In the genomic region with DNA sequence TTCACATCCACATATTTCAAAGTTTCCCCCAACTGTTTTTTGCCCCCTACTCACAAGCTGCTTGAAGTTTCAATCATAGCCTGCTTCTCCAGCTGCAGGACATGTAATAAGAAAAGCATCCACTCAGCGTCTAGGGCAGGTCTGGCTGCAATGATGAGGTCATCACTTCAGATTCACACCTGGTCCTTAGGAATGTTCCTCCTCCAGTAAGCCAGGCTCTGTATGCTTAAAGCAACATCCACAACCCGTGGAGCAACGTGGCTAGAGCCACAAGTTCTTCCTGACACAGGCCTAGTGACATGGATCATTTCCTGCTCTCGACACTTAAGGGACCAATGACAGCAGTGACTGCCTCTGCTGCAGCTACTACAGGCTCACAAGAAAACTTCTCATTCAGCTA, we compare ENCODE assay signal across 24 mouse cellular contexts. TPM values are rescaled to one million over a fixed set of nuclear protein-coding genes. Genes with fewer than 3 reads are reported as not detected.
DNase-seq lines count a peak whose midpoint lies in the region; ATAC-seq and TF ChIP-seq lines count a peak whose summit lies in the region.
"Had no signal": no experiment of that assay in that cellular context is flagged by ENCODE, and none has a peak within 500 bp of the region (broad histone marks: within the 10 kb centered on the region; RNA-seq: fewer than 3 reads in every experiment).

No protein-coding gene starts in this region.

- H3K4me1 ChIP-seq in kidney, postnatal 0 days (replicated peaks; ENCODE audit: insufficient read depth, low read length) = no peaks in the 10 kb centered on the region
- no peaks in the 10 kb centered on the region for H3K4me1 ChIP-seq in kidney, adult 2 months (ENCODE audit: control insufficient read depth, insufficient read depth, low read length)
- H3K4me1 ChIP-seq in embryonic facial prominence, embryonic 14.5 days (ENCODE audit: control insufficient read depth, insufficient read depth, low read length) = no peaks in the 10 kb centered on the region
- no peaks in the 10 kb centered on the region for H3K4me1 ChIP-seq in lung, embryonic 14.5 days (ENCODE audit: insufficient read depth)
- no peaks in the 10 kb centered on the region for H3K4me1 ChIP-seq in stomach, postnatal 0 days (replicated peaks; ENCODE audit: control insufficient read depth, insufficient read depth)
- no peaks in the 10 kb centered on the region for H3K4me1 ChIP-seq in liver, postnatal 0 days (ENCODE audit: insufficient read depth)
- H3K4me1 ChIP-seq: embryonic facial prominence, embryonic 15.5 days; hindbrain, embryonic 10.5 days had no signal

- H3K4me2 ChIP-seq in kidney, postnatal 0 days (ENCODE audit: low read length) = no peak overlapping the region
- H3K4me2 ChIP-seq in embryonic facial prominence, embryonic 14.5 days (ENCODE audit: low read depth, low read length) = no peak overlapping the region
- no peak overlapping the region for H3K4me2 ChIP-seq in lung, embryonic 14.5 days
- no peak overlapping the region for H3K4me2 ChIP-seq in stomach, postnatal 0 days (replicated peaks; ENCODE audit: low read depth)
- H3K4me2 ChIP-seq in liver, postnatal 0 days (ENCODE audit: low read depth, low read length) = no peak overlapping the region
- H3K4me2 ChIP-seq: embryonic facial prominence, embryonic 15.5 days had no signal

- no peaks in the 10 kb centered on the region for H3K27me3 ChIP-seq in kidney, postnatal 0 days (ENCODE audit: insufficient read depth, low read length)
- H3K27me3 ChIP-seq in kidney, adult 2 months (replicated peaks; ENCODE audit: control insufficient read depth, insufficient read depth, low read length) = no peaks in the 10 kb centered on the region
- H3K27me3 ChIP-seq in embryonic facial prominence, embryonic 14.5 days (replicated peaks; ENCODE audit: control insufficient read depth, insufficient read depth, low read length) = no peaks in the 10 kb centered on the region
- no peaks in the 10 kb centered on the region for H3K27me3 ChIP-seq in lung, embryonic 14.5 days (ENCODE audit: insufficient read depth, low read length)
- H3K27me3 ChIP-seq in stomach, postnatal 0 days (ENCODE audit: control insufficient read depth, insufficient read depth, low read length) = no peaks in the 10 kb centered on the region
- no peaks in the 10 kb centered on the region for H3K27me3 ChIP-seq in liver, postnatal 0 days (ENCODE audit: insufficient read depth, low read length)
- H3K27me3 ChIP-seq: embryonic facial prominence, embryonic 15.5 days had no signal

- no peak overlapping the region for H3K4me3 ChIP-seq in kidney, postnatal 0 days (replicated peaks; ENCODE audit: low read depth, low read length)
- H3K4me3 ChIP-seq in kidney, adult 2 months (ENCODE audit: insufficient read depth, low read depth, low read length) = no peak overlapping the region
- H3K4me3 ChIP-seq in embryonic facial prominence, embryonic 14.5 days (ENCODE audit: low read depth, low read length) = no peak overlapping the region
- no peak overlapping the region for H3K4me3 ChIP-seq in lung, embryonic 14.5 days (ENCODE audit: low read depth, low read length)
- no peak overlapping the region for H3K4me3 ChIP-seq in stomach, postnatal 0 days (ENCODE audit: low read depth, low read length)
- H3K4me3 ChIP-seq in liver, postnatal 0 days (ENCODE audit: low read depth, low read length) = no peak overlapping the region
- H3K4me3 ChIP-seq: embryonic facial prominence, embryonic 15.5 days; gastrocnemius, adult 2 months; hindbrain, embryonic 10.5 days; left cerebral cortex, adult 2 months had no signal

- H3K9ac ChIP-seq in kidney, postnatal 0 days (ENCODE audit: low read depth, low read length) = no peak overlapping the region
- H3K9ac ChIP-seq in embryonic facial prominence, embryonic 14.5 days (ENCODE audit: low read depth, low read length) = no peak overlapping the region
- no peak overlapping the region for H3K9ac ChIP-seq in lung, embryonic 14.5 days
- no peak overlapping the region for H3K9ac ChIP-seq in stomach, postnatal 0 days (ENCODE audit: low read length)
- H3K9ac ChIP-seq in liver, postnatal 0 days (replicated peaks) = no peak overlapping the region
- H3K9ac ChIP-seq: embryonic facial prominence, embryonic 15.5 days; liver, embryonic 14.5 days had no signal

- 33% methylated on average over 4 of the region's 4 CpGs for WGBS in kidney, postnatal 0 days
- 32% methylated on average over 4 of the region's 4 CpGs for WGBS in kidney, adult 2 months
- WGBS in embryonic facial prominence, embryonic 14.5 days = 42% methylated on average over 4 of the region's 4 CpGs
- 32% methylated on average over 4 of the region's 4 CpGs for WGBS in lung, embryonic 14.5 days
- 28% methylated on average over 4 of the region's 4 CpGs for WGBS in stomach, postnatal 0 days
- 45% methylated on average over 4 of the region's 4 CpGs for WGBS in liver, postnatal 0 days (ENCODE audit: insufficient replicate concordance)

- peak; percentile 10 for DNase-seq in kidney, postnatal 0 days (ENCODE audit: low spot score)
- no peak for DNase-seq in kidney, adult 2 months
- DNase-seq in embryonic facial prominence, embryonic 14.5 days (ENCODE audit: low spot score) = peak; percentile 27
- peak; percentile 50 for DNase-seq in lung, embryonic 14.5 days
- DNase-seq in stomach, postnatal 0 days (ENCODE audit: low spot score) = no peak
- DNase-seq in left cerebral cortex, adult 18-20 months (ENCODE audit: low spot score in 2 of 2) = no peak
- DNase-seq in liver, postnatal 0 days = no peak
- DNase-seq: adrenal gland, postnatal 14 days; cerebellum, adult 9-11 months; gastrocnemius, adult 2 months; kidney, adult 18-20 months; kidney, postnatal 14 days; right cerebral cortex, postnatal 14 days; spleen, adult 18-20 months; thymus, adult 18-20 months had no signal

- no peaks in the 10 kb centered on the region for H3K36me3 ChIP-seq in kidney, postnatal 0 days (ENCODE audit: insufficient read depth, low read length)
- no peaks in the 10 kb centered on the region for H3K36me3 ChIP-seq in kidney, adult 2 months (ENCODE audit: control insufficient read depth, insufficient read depth, low read length)
- no peaks in the 10 kb centered on the region for H3K36me3 ChIP-seq in embryonic facial prominence, embryonic 14.5 days (ENCODE audit: control insufficient read depth, insufficient read depth, low read length)
- H3K36me3 ChIP-seq in lung, embryonic 14.5 days (ENCODE audit: insufficient read depth) = no peaks in the 10 kb centered on the region
- no peaks in the 10 kb centered on the region for H3K36me3 ChIP-seq in stomach, postnatal 0 days (ENCODE audit: control insufficient read depth, insufficient read depth, low read length)
- no peaks in the 10 kb centered on the region for H3K36me3 ChIP-seq in liver, postnatal 0 days (replicated peaks; ENCODE audit: insufficient read depth, low read length)
- H3K36me3 ChIP-seq: embryonic facial prominence, embryonic 15.5 days had no signal

- TF ChIP-seq POLR2A in kidney, adult 2 months (IDR thresholded peaks at IDR 0.05; ENCODE audit: low read depth, low read length) = no peak

- H3K27ac ChIP-seq in kidney, postnatal 0 days = no peak overlapping the region
- no peak overlapping the region for H3K27ac ChIP-seq in kidney, adult 2 months (ENCODE audit: insufficient read depth, low read depth, low read length)
- H3K27ac ChIP-seq in embryonic facial prominence, embryonic 14.5 days (replicated peaks; ENCODE audit: low read depth, low read length) = no peak overlapping the region
- no peak overlapping the region for H3K27ac ChIP-seq in lung, embryonic 14.5 days (ENCODE audit: low read depth)
- no peak overlapping the region for H3K27ac ChIP-seq in stomach, postnatal 0 days (replicated peaks)
- no peak overlapping the region for H3K27ac ChIP-seq in liver, postnatal 0 days (ENCODE audit: low read depth)
- H3K27ac ChIP-seq: embryonic facial prominence, embryonic 15.5 days; gastrocnemius, adult 2 months; hindbrain, embryonic 10.5 days; hindbrain, postnatal 0 days; left cerebral cortex, adult 2 months; liver, embryonic 14.5 days had no signal

- no peaks in the 10 kb centered on the region for H3K9me3 ChIP-seq in kidney, postnatal 0 days (replicated peaks; ENCODE audit: low read length)
- H3K9me3 ChIP-seq in embryonic facial prominence, embryonic 14.5 days (ENCODE audit: control insufficient read depth, low read length) = no peaks in the 10 kb centered on the region
- H3K9me3 ChIP-seq in lung, embryonic 14.5 days (ENCODE audit: low read depth, low read length) = no peaks in the 10 kb centered on the region
- no peaks in the 10 kb centered on the region for H3K9me3 ChIP-seq in stomach, postnatal 0 days (ENCODE audit: control insufficient read depth, low read length)
- no peaks in the 10 kb centered on the region for H3K9me3 ChIP-seq in liver, postnatal 0 days (ENCODE audit: low read length)
- H3K9me3 ChIP-seq: embryonic facial prominence, embryonic 15.5 days; hindbrain, embryonic 10.5 days had no signal

- TF ChIP-seq EP300 in stomach, postnatal 0 days (optimal IDR thresholded peaks at IDR 0.05) = no peak
- no peak for TF ChIP-seq EP300 in liver, postnatal 0 days (IDR thresholded peaks at IDR 0.05; ENCODE audit: low read depth)

- ATAC-seq in kidney, postnatal 0 days (replicated peaks; ENCODE audit: low FRiP score, low read depth) = 0 out of 2 replicates have a peak, but pooled peaks have one; percentile 29
- ATAC-seq in embryonic facial prominence, embryonic 14.5 days (ENCODE audit: low read depth) = no peak
- peak; percentile 60; the same call in 1 of the 2 replicates for ATAC-seq in lung, embryonic 14.5 days (ENCODE audit: insufficient read depth)
- ATAC-seq in stomach, postnatal 0 days (ENCODE audit: low FRiP score, low TSS enrichment) = peak; percentile 81
- ATAC-seq in liver, postnatal 0 days = no peak
- ATAC-seq: hindbrain, postnatal 0 days; midbrain, embryonic 16.5 days had no signal

- no peak for TF ChIP-seq CTCF in kidney, postnatal 0 days (IDR thresholded peaks at IDR 0.05; ENCODE audit: low read depth)
- no peak for TF ChIP-seq CTCF in kidney, adult 2 months (conservative IDR thresholded peaks at IDR 0.05; ENCODE audit: insufficient read depth, insufficient read length, low read depth, low read length)
- no peak for TF ChIP-seq CTCF in lung, embryonic 14.5 days (IDR thresholded peaks at IDR 0.05; ENCODE audit: low read depth)
- no peak for TF ChIP-seq CTCF in stomach, postnatal 0 days (IDR thresholded peaks at IDR 0.05; ENCODE audit: low read depth)
- no peak for TF ChIP-seq CTCF in liver, postnatal 0 days (IDR thresholded peaks at IDR 0.05; ENCODE audit: low read depth)

RNA-seq across cellular contexts. Expression of a gene that starts 9.6 kb away (rescaled TPM):
- polyA plus RNA-seq in kidney, postnatal 0 days (2015; fragmentation: Nextera tagmentation; extraction: Ambion mirVana) = 4.8 and 5.6 TPM in 2 replicates
- 7.9 and 8.5 TPM in 2 replicates for polyA plus RNA-seq in kidney, adult 2 months (2012; rRNA removed)
- 7.7 and 8.8 TPM in 2 replicates for polyA plus RNA-seq in embryonic facial prominence, embryonic 14.5 days (2014; fragmentation: Nextera tagmentation; extraction: Ambion mirVana)
- polyA plus RNA-seq in lung, embryonic 14.5 days (2014; fragmentation: Nextera tagmentation; extraction: Ambion mirVana) = 10.0 and 11.8 TPM in 2 replicates
- polyA plus RNA-seq in stomach, postnatal 0 days (2015; fragmentation: Nextera tagmentation; extraction: Ambion mirVana) = 3.3 and 3.4 TPM in 2 replicates
- 10 to 100 TPM; 39.4 to 44.2 TPM for total RNA-seq in left cerebral cortex, adult 18-20 months (2021)
- polyA plus RNA-seq in liver, postnatal 0 days (2015; fragmentation: Nextera tagmentation; extraction: Ambion mirVana) = 0.44 and 0.58 TPM in 2 replicates

RNA-seq across cellular contexts. Expression of a gene that starts 25.1 kb away (rescaled TPM):
- 1.8 and 2.5 TPM in 2 replicates for polyA plus RNA-seq in kidney, postnatal 0 days (2015; fragmentation: Nextera tagmentation; extraction: Ambion mirVana)
- 0.26 and 8.9 TPM in 2 replicates for polyA plus RNA-seq in kidney, adult 2 months (2012; rRNA removed)
- polyA plus RNA-seq in embryonic facial prominence, embryonic 14.5 days (2014; fragmentation: Nextera tagmentation; extraction: Ambion mirVana) = 22.8 and 53.2 TPM in 2 replicates
- 0.24 and 0.87 TPM in 2 replicates for polyA plus RNA-seq in lung, embryonic 14.5 days (2014; fragmentation: Nextera tagmentation; extraction: Ambion mirVana)
- 0.10 TPM in 1 of 2 replicates, not detected in the other for polyA plus RNA-seq in stomach, postnatal 0 days (2015; fragmentation: Nextera tagmentation; extraction: Ambion mirVana)
- total RNA-seq in left cerebral cortex, adult 18-20 months (2021) = not detected
- 0.41 and 8.8 TPM in 2 replicates for polyA plus RNA-seq in liver, postnatal 0 days (2015; fragmentation: Nextera tagmentation; extraction: Ambion mirVana)
- total RNA-seq: adrenal gland, postnatal 14 days; granulocyte monocyte progenitor cell, adult 5-6 weeks; hindbrain, postnatal 0 days; left cerebral cortex, adult 2 months; neutrophil, adult 5-6 weeks had no signal
- polyA plus RNA-seq: forebrain, embryonic 11.5 days; hindbrain, postnatal 0 days had no signal

RNA-seq across cellular contexts. Expression of a gene that starts 36.9 kb away (rescaled TPM):
- polyA plus RNA-seq in kidney, postnatal 0 days (2015; fragmentation: Nextera tagmentation; extraction: Ambion mirVana) = 0.32 and 0.33 TPM in 2 replicates
- polyA plus RNA-seq in kidney, adult 2 months (2012; rRNA removed) = 0.87 and 1.8 TPM in 2 replicates
- 46.2 and 52.2 TPM in 2 replicates for polyA plus RNA-seq in embryonic facial prominence, embryonic 14.5 days (2014; fragmentation: Nextera tagmentation; extraction: Ambion mirVana)
- polyA plus RNA-seq in lung, embryonic 14.5 days (2014; fragmentation: Nextera tagmentation; extraction: Ambion mirVana) = 0.75 and 2.8 TPM in 2 replicates
- polyA plus RNA-seq in stomach, postnatal 0 days (2015; fragmentation: Nextera tagmentation; extraction: Ambion mirVana) = 0.30 and 0.42 TPM in 2 replicates
- under 1 TPM; 0.21 to 0.28 TPM for total RNA-seq in left cerebral cortex, adult 18-20 months (2021)
- 0.05 and 0.38 TPM in 2 replicates for polyA plus RNA-seq in liver, postnatal 0 days (2015; fragmentation: Nextera tagmentation; extraction: Ambion mirVana)
- total RNA-seq: neutrophil, adult 5-6 weeks had no signal

RNA-seq across cellular contexts. Expression of a gene that starts 42.9 kb away (rescaled TPM):
- 57.3 and 62.8 TPM in 2 replicates for polyA plus RNA-seq in kidney, postnatal 0 days (2015; fragmentation: Nextera tagmentation; extraction: Ambion mirVana)
- 133 and 153 TPM in 2 replicates for polyA plus RNA-seq in kidney, adult 2 months (2012; rRNA removed)
- 78.2 and 80.5 TPM in 2 replicates for polyA plus RNA-seq in embryonic facial prominence, embryonic 14.5 days (2014; fragmentation: Nextera tagmentation; extraction: Ambion mirVana)
- 96.0 and 100 TPM in 2 replicates for polyA plus RNA-seq in lung, embryonic 14.5 days (2014; fragmentation: Nextera tagmentation; extraction: Ambion mirVana)
- 41.4 and 42.9 TPM in 2 replicates for polyA plus RNA-seq in stomach, postnatal 0 days (2015; fragmentation: Nextera tagmentation; extraction: Ambion mirVana)
- total RNA-seq in left cerebral cortex, adult 18-20 months (2021) = 100 to 1,000 TPM; 102 to 110 TPM
- 30.8 and 31.3 TPM in 2 replicates for polyA plus RNA-seq in liver, postnatal 0 days (2015; fragmentation: Nextera tagmentation; extraction: Ambion mirVana)

Comparison
In these comparisons a context has a peak if more than half of its experiments do, and no peak if none do; other contexts are left out.
1. DNase-seq: peak in kidney, postnatal 0 days (single experiment), embryonic facial prominence, embryonic 14.5 days (single experiment) and lung, embryonic 14.5 days (single experiment); none in kidney, adult 2 months (single experiment), stomach, postnatal 0 days (single experiment), left cerebral cortex, adult 18-20 months (0 of 2) and liver, postnatal 0 days (single experiment).
2. ATAC-seq: peak in kidney, postnatal 0 days (single experiment), lung, embryonic 14.5 days (single experiment) and stomach, postnatal 0 days (single experiment); none in embryonic facial prominence, embryonic 14.5 days (single experiment) and liver, postnatal 0 days (single experiment).
3. RNA of a gene that starts 36.9 kb away (polyA plus RNA-seq): 46.2 to 52.2 TPM in embryonic facial prominence, embryonic 14.5 days; 0.87 to 1.8 TPM in kidney, adult 2 months, 0.75 to 2.8 TPM in lung, embryonic 14.5 days, 0.32 to 0.33 TPM in kidney, postnatal 0 days, 0.30 to 0.42 TPM in stomach, postnatal 0 days and 0.05 to 0.38 TPM in liver, postnatal 0 days; every median in the first group is over 10 times any median in the second.